Mouse (Mus musculus) neural tube, embryonic 13.5 days (tissue): ENCODE results near the gene Masp1. TPM values are rescaled to one million over a fixed set of nuclear protein-coding genes. Genes with fewer than 3 reads are reported as not detected.
A peak's percentile ranks its signal among the peaks of the same experiment; 100 is the strongest.

Source experiments
- ATAC-seq: fragments of 200-750 bp; cut with Nextera tagmentation; 2 replicates; pipeline ENCODE4 v1.8.0; 2017; ENCODE audit warnings: low read depth, mild to moderate bottlenecking, moderate TSS enrichment, moderate library complexity
- H3K27ac ChIP-seq: fragments of 300-500 bp; sonication (generic); replicated peaks from 2 replicates; pipeline ENCODE4 v1.5.1; 2015; ENCODE audit warnings: moderate library complexity, mild to moderate bottlenecking, inconsistent platforms
- H3K27me3 ChIP-seq: fragments of 300-500 bp; sonication (generic); 2 replicates; pipeline ENCODE4 v1.6.1; 2015; ENCODE audit warnings: mild to moderate bottlenecking, inconsistent platforms
- H3K36me3 ChIP-seq: fragments of 300-500 bp; sonication (generic); 2 replicates; pipeline ENCODE4 v1.6.1; 2015; ENCODE audit warnings: mild to moderate bottlenecking, inconsistent platforms
- H3K4me1 ChIP-seq: fragments of 300-500 bp; sonication (generic); replicated peaks from 2 replicates; pipeline ENCODE4 v1.6.1; 2015; ENCODE audit warnings: inconsistent platforms
- H3K4me2 ChIP-seq: fragments of 300-500 bp; sonication (generic); 2 replicates; pipeline ENCODE4 v1.6.1; 2015; ENCODE audit warnings: inconsistent platforms, mild to moderate bottlenecking, moderate library complexity
- H3K4me3 ChIP-seq: fragments of 300-500 bp; sonication (generic); 2 replicates; pipeline ENCODE4 v1.5.1; 2015; ENCODE audit warnings: mild to moderate bottlenecking, inconsistent platforms
- H3K9ac ChIP-seq: fragments of 300-500 bp; sonication (generic); 2 replicates; pipeline ENCODE4 v1.6.1; 2015; ENCODE audit warnings: moderate library complexity, mild to moderate bottlenecking, inconsistent platforms
- H3K9me3 ChIP-seq: fragments of 300-500 bp; sonication (generic); 2 replicates; pipeline ENCODE4 v1.6.1; 2016; ENCODE audit warnings: inconsistent platforms
- WGBS: fragments of 180-500 bp; shearing (Covaris S2); methylation state at CpG from one replicate; pipeline ENCODE4 v1.1.7; 2015; 5-methylcytosine and 5-hydroxymethylcytosine counted together
- polyA plus RNA-seq: library from polyadenylated mRNA; unstranded; fragments of >200 nt; fragmentation: Nextera tagmentation; extraction: Ambion mirVana; gene quantifications from 2 replicates; pipeline ENCODE4 v1.2.1, GENCODE M21; 2015

Gene Masp1
- polyA plus RNA-seq, 1 experiment from 2014 or later, result 34.4 TPM

DNA sequence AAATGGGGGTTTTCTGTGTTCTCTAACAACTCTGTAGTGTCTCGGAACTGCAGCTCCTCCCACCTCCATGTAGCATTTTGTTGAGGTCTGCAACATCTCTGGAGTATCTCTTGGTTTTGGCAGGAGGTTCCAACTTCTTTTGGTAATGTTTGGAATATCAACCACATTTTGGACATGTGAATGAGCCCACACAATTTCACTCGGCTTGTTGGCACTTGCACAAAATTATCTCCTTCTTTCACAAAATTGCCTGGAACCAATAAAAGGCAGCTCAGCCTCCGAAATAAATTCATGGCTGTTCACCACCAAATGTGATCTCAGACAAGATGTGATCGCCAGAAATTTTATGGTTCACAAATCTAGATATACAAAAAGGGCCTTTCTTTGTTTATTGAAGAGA, 8.6 kb upstream of the Masp1 start:
- no peak for ATAC-seq
- Histone ChIP-seq H3K9ac (no peak overlapping the region), H3K27ac (no peak overlapping the region), H3K4me3 (no peak overlapping the region), H3K27me3 (no peaks in the 10 kb centered on the region), H3K36me3 (0 out of 2 replicates have a peak, but pooled peaks cover 2% of the 10 kb centered on the region), H3K4me2 (no peak overlapping the region), H3K4me1 (no peaks in the 10 kb centered on the region), H3K9me3 (no peaks in the 10 kb centered on the region; the same call in 1 of the 2 replicates)
- WGBS, result 80% methylated on average over 4 of the region's 4 CpGs

- no peak for ATAC-seq
- Histone ChIP-seq H3K27ac (no peak overlapping the region), H3K4me2 (no peak overlapping the region), H3K9ac (no peak overlapping the region), H3K27me3 (no peaks in the 10 kb centered on the region), H3K4me3 (no peak overlapping the region), H3K9me3 (no peaks in the 10 kb centered on the region; the same call in 1 of the 2 replicates), H3K4me1 (peaks cover 59% of the 10 kb centered on the region), H3K36me3 (0 out of 2 replicates have a peak, but pooled peaks cover 2% of the 10 kb centered on the region)
- 76% methylated on average over 5 of the region's 5 CpGs for whole genome bisulfite sequencing
Observed at GRCm38 (mm10) chr16:23522081-23522480, 1.5 kb upstream of the Masp1 start.

- Histone ChIP-seq H3K9ac (peak overlapping the region; percentile 71; the same call in 1 of the 2 replicates), H3K4me2 (peak overlapping the region; percentile 59), H3K4me3 (peak overlapping the region; percentile 13; the same call in 1 of the 2 replicates), H3K36me3 (0 out of 2 replicates have a peak, but pooled peaks cover 2% of the 10 kb centered on the region), H3K27ac (peak overlapping the region; percentile 90), H3K9me3 (no peaks in the 10 kb centered on the region; the same call in 1 of the 2 replicates), H3K27me3 (no peaks in the 10 kb centered on the region), H3K4me1 (peaks cover 68% of the 10 kb centered on the region)
- ATAC-seq, result peak; percentile 29; the same call in 1 of the 2 replicates
- WGBS, result 14% methylated on average over 5 of the region's 5 CpGs
Observed at GRCm38 (mm10) chr16:23521092-23521491, 477 bp upstream of the Masp1 start.

DNA sequence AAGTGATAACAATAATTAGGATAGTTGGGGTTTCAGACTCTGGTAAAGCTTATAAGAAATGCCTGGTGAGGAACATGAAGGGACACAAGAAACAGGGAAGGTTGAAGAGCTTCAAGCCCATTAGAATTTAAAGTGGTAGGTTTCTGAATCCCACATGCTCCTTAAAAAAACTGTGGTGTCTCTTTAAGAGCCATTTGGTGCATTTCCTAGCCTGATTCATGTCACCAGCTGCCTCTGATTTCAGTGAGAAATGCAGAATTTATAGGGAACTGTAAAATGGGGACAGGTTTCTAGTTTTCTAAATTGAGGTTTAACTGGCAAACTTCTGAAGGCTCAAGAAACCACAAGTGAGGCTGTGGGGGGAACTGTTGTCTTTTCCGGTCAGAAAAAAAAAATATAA, 844 bp downstream of the Masp1 start:
- Histone ChIP-seq H3K4me2 (peak overlapping the region; percentile 59), H3K27me3 (no peaks in the 10 kb centered on the region), H3K9ac (peak overlapping the region; percentile 71), H3K4me3 (peak overlapping the region; percentile 42), H3K9me3 (no peaks in the 10 kb centered on the region), H3K27ac (peak overlapping the region; percentile 90), H3K4me1 (peaks cover 76% of the 10 kb centered on the region), H3K36me3 (no peaks in the 10 kb centered on the region)
- no peak for ATAC-seq
- WGBS, result 13% methylated on average over 1 of the region's 1 CpGs

DNA sequence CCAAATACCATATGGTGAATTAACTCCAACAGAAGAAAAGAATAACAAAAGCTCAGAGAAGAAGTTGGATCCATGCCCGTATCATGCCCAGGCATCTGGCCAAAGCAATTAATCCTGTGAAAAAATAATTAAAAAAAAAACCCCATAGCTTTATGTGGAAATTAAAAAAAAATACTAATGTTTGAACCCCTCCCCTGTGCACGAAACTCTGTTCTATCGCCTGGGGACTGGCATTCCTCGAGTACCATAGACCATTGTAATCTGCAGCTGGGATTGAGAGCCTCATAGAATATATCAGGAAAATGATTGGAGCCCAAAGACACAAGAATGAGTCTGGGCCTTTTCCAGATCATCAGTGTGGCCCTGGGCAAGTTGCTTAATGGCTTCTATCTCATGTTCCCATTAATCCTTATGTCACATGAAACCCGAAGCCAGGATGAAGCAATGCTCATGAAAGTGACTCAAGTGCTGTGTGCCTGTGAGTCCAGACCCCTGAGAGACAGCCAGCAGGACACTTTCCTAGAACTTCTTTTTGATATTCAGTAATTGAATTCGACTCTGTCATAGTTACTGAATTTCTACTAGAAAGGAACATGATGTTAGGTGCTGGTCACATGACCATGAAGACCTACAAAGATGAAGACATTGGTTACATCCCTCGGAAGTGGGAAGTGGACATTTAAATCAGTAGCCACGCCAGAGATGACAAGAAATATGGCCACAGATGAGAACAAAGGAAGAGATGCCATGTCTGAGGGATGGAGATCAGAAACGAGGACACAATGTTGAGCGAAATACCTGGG, 1.8 kb downstream of the Masp1 start:
- no peaks in the 10 kb centered on the region for H3K27me3 ChIP-seq
- 0 out of 2 replicates have a peak, but pooled peaks have one; percentile 15 for ATAC-seq

DNA sequence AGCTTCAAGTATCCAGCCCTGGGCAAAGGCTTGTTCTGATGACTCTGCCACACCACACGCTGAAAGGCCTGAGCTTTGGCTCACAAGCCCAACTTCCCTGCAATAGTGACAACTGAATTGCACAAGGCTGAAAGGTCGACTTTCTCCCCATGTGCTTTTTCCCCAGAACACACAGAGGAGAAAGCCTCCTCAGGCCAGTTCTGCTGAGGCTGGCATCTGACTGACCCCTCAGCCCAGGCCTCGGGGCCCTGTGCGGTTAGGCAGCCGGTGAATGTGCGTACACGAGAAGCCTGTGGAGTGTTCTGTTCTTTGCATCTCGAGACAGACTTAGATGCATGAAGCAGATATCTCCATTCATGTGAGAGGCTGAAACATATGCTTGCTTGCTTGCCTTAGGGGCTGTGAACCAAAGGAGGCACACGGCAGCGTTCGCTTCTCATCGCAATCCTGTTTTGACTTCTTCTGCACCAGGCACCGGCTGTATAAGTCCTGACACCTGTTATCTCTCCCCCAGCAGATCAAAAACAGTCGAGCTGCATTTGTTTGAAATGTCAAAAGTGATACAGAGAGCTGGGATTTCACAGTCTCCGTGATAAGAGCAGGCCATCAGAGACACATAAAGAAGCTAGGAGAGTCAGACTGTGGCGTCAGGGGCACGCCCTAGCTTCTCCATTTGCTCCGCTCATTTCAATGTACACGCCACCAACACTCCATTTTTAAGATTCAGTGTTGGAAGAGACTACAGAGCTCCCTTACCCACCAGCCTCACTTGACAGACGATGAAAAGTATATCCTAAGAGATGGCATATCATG, 2.7 kb downstream of the Masp1 start:
- no peak for ATAC-seq
- H3K4me1 ChIP-seq, result peaks cover 75% of the 10 kb centered on the region
- 53% methylated on average over 20 of the region's 20 CpGs for WGBS

More for the DNA sequence above, 1.8 kb downstream of the Masp1 start:
- Histone ChIP-seq H3K4me2 (peak overlapping the region; percentile 59), H3K4me3 (peak overlapping the region; percentile 42), H3K9me3 (no peaks in the 10 kb centered on the region), H3K36me3 (peaks cover 2% of the 10 kb centered on the region; the same call in 1 of the 2 replicates), H3K27ac (peak overlapping the region; percentile 90), H3K4me1 (peaks cover 76% of the 10 kb centered on the region), H3K9ac (peak overlapping the region; percentile 71)
- WGBS, result 40% methylated on average over 10 of the region's 10 CpGs

GRCm38 (mm10) chr16:23517230-23517629, 3.4 kb downstream of the Masp1 start:
- H3K36me3 ChIP-seq, result peaks cover 10% of the 10 kb centered on the region
- peak overlapping the region; percentile 90; the same call in 1 of the 2 replicates for H3K27ac ChIP-seq
- ATAC-seq, result no peak
- no peaks in the 10 kb centered on the region for H3K27me3 ChIP-seq
- no peaks in the 10 kb centered on the region for H3K9me3 ChIP-seq
- H3K4me1 ChIP-seq, result peaks cover 68% of the 10 kb centered on the region
- H3K4me2 ChIP-seq, result peak overlapping the region; percentile 59
- peak overlapping the region; percentile 42 for H3K4me3 ChIP-seq
- WGBS, result 84% methylated on average over 5 of the region's 5 CpGs
- H3K9ac ChIP-seq, result 0 out of 2 replicates have a peak overlapping the region, but pooled peaks have one; percentile 58

More for the DNA sequence above, 2.7 kb downstream of the Masp1 start:
- H3K4me3 ChIP-seq, result peak overlapping the region; percentile 42
- peak overlapping the region; percentile 90 for H3K27ac ChIP-seq
- H3K9ac ChIP-seq, result peak overlapping the region; percentile 58
- no peaks in the 10 kb centered on the region for H3K9me3 ChIP-seq
- peaks cover 6% of the 10 kb centered on the region; the same call in 1 of the 2 replicates for H3K36me3 ChIP-seq
- H3K4me2 ChIP-seq, result peak overlapping the region; percentile 59
- no peaks in the 10 kb centered on the region for H3K27me3 ChIP-seq

- peaks cover 63% of the 10 kb centered on the region for H3K4me1 ChIP-seq
- no peak for ATAC-seq
- H3K27ac ChIP-seq, result peak overlapping the region; percentile 20; the same call in 1 of the 2 replicates
- H3K36me3 ChIP-seq, result peaks cover 10% of the 10 kb centered on the region
- H3K4me3 ChIP-seq, result no peak overlapping the region
- H3K27me3 ChIP-seq, result no peaks in the 10 kb centered on the region
- peak overlapping the region; percentile 59; the same call in 1 of the 2 replicates for H3K4me2 ChIP-seq
- 78% methylated on average over 2 of the region's 2 CpGs for WGBS
- H3K9me3 ChIP-seq, result no peaks in the 10 kb centered on the region
- H3K9ac ChIP-seq, result no peak overlapping the region
Observed at GRCm38 (mm10) chr16:23516606-23517005, 4.0 kb downstream of the Masp1 start.

GRCm38 (mm10) chr16:23515766-23516165, 4.8 kb downstream of the Masp1 start:
- Histone ChIP-seq H3K4me1 (peaks cover 55% of the 10 kb centered on the region), H3K9ac (no peak overlapping the region), H3K4me3 (no peak overlapping the region), H3K27ac (peak overlapping the region; percentile 54; the same call in 1 of the 2 replicates), H3K36me3 (peaks cover 18% of the 10 kb centered on the region), H3K9me3 (no peaks in the 10 kb centered on the region), H3K4me2 (0 out of 2 replicates have a peak overlapping the region, but pooled peaks have one; percentile 1), H3K27me3 (no peaks in the 10 kb centered on the region)
- 56% methylated on average over 3 of the region's 3 CpGs for WGBS
- ATAC-seq, result peak; percentile 28; the same call in 1 of the 2 replicates

- no peak for ATAC-seq
- Histone ChIP-seq H3K4me3 (no peak overlapping the region), H3K9me3 (no peaks in the 10 kb centered on the region), H3K36me3 (peaks cover 31% of the 10 kb centered on the region), H3K4me1 (peaks cover 31% of the 10 kb centered on the region), H3K4me2 (no peak overlapping the region), H3K9ac (no peak overlapping the region), H3K27me3 (no peaks in the 10 kb centered on the region), H3K27ac (no peak overlapping the region)
- WGBS, result 98% methylated on average over 1 of the region's 1 CpGs
Observed at GRCm38 (mm10) chr16:23513401-23513800, 7.2 kb downstream of the Masp1 start.

- Histone ChIP-seq H3K36me3 (peaks cover 31% of the 10 kb centered on the region), H3K27me3 (no peaks in the 10 kb centered on the region), H3K4me1 (peaks cover 13% of the 10 kb centered on the region), H3K4me2 (no peak overlapping the region), H3K9ac (no peak overlapping the region), H3K4me3 (no peak overlapping the region), H3K27ac (no peak overlapping the region), H3K9me3 (no peaks in the 10 kb centered on the region)
- WGBS, result 83% methylated on average over 4 of the region's 4 CpGs
- ATAC-seq, result no peak
Observed at GRCm38 (mm10) chr16:23511166-23511935, 9.3 kb downstream of the Masp1 start.
